Mouse (Mus musculus): ENCODE measurements at regions not wholly inside any gene's neighbourhood (a gene's known extent, or its start where the extent isn't known, plus 50 kb on each side); places are given as distances from the start of the nearest gene placed in this dataset.
A peak's percentile ranks its signal among the peaks of the same experiment; 100 is the strongest.

DNA sequence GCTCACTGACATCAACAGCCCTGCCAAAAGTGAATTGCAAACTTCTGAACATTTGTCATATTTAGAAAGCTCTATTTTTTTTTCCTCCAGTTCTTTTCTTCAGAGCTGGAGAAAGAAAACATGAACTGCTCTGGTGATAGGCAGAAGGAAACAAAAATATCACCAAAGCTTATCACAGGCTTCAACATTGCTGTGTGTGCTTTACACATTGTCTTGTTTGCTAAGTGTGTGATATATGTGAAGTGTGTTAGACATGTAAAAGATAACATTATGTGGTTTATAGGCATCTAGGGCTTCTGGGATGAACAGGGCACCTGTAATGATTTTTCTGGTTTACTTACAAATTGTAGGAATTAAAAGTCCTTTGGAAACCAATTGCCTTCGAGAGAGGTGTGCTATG, 229.8 kb upstream of the Nrip1 start:
- Histone ChIP-seq H3K4me2 (ENCODE audit: low read length) (no peak overlapping the region), H3K9ac (ENCODE audit: low read depth, low read length) (no peak overlapping the region), H3K27me3 (ENCODE audit: insufficient read depth, low read length) (no peaks in the 10 kb centered on the region), H3K4me3 (replicated peaks; ENCODE audit: low read depth, low read length) (no peak overlapping the region), H3K4me1 (replicated peaks; ENCODE audit: insufficient read depth, low read length) (no peaks in the 10 kb centered on the region), H3K36me3 (ENCODE audit: insufficient read depth, low read length) (no peaks in the 10 kb centered on the region), H3K9me3 (replicated peaks; ENCODE audit: low read length) (no peaks in the 10 kb centered on the region), H3K27ac (no peak overlapping the region)
- DNase-seq (ENCODE audit: low spot score) (no peak), ATAC-seq (replicated peaks; ENCODE audit: low FRiP score, low read depth) (no peak)
- TF ChIP-seq CTCF (IDR thresholded peaks at IDR 0.05; ENCODE audit: low read depth) = no peak
- 66% methylated on average over 1 of the region's 1 CpGs for WGBS

DNA sequence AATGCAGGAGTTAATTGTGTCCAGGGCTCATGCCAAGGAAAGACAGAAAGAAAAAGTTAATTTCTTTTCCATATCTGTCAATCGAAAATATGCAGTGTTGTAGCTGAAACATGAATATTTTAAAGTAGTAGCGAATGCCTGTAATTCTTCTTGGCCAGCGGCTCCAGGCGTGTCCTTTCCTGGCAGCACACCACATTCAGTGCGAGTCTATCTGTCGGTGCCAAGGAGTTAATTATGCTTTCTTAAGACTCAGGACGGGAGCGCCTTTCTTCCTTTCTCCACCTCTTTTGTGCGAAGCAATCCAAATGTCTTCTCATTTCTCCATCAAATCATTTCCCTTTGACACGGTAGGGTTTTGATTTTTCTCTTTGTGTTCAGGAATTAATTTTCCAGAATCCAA, 226.5 kb upstream of the Nrip1 start:
- Histone ChIP-seq H3K36me3 (ENCODE audit: insufficient read depth, low read length) (no peaks in the 10 kb centered on the region), H3K9me3 (replicated peaks; ENCODE audit: low read length) (no peaks in the 10 kb centered on the region), H3K4me3 (replicated peaks; ENCODE audit: low read depth, low read length) (no peak overlapping the region), H3K27ac (no peak overlapping the region), H3K27me3 (ENCODE audit: insufficient read depth, low read length) (no peaks in the 10 kb centered on the region), H3K4me2 (ENCODE audit: low read length) (no peak overlapping the region), H3K9ac (ENCODE audit: low read depth, low read length) (no peak overlapping the region), H3K4me1 (replicated peaks; ENCODE audit: insufficient read depth, low read length) (no peaks in the 10 kb centered on the region)
- WGBS = 62% methylated on average over 10 of the region's 10 CpGs
- TF ChIP-seq CTCF (IDR thresholded peaks at IDR 0.05; ENCODE audit: low read depth) = no peak
- DNase-seq (ENCODE audit: low spot score) = no peak
- ATAC-seq (replicated peaks; ENCODE audit: low FRiP score, low read depth) = no peak

DNA sequence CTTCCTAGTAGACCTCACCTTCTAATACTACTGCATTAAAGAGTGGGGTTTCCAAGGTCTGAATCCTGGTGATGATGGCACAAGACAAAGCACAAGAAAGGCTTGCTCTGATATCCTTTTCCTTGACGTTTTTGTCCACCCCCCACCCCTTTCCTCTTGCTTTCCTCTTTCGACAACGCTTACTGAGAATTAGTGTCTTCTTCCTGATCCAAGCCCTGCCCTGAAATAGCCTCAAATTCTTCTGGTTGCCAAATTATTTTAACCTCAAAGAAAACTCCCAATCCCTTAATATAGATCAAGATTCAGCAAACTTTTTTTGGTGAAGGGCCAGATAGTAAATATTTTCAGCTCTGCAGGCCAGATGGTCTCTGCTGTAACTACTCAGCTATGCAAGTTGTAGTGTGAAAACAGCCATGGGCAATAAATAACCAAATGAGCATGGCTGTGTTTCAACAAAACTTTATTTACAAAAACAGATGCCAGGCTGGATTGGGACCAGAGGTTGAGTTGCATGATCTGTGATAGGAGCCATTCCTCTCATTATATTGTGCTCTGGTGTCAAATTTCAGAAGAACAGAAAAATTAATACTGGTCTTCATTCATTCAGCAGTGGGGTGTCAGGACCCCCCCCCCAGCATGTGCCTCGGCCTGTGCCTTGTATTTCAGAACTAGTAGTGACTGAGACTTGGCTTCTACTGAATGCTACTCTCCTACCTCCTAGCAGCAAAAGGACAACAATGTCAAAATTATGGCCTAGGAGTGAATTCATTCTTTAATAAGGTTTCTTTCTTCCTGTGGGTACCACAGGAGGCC, 218.5 kb upstream of the Nrip1 start:
- Histone ChIP-seq H3K4me1 (replicated peaks; ENCODE audit: insufficient read depth, low read length) (no peaks in the 10 kb centered on the region), H3K4me2 (ENCODE audit: low read length) (no peak overlapping the region), H3K9me3 (replicated peaks; ENCODE audit: low read length) (no peaks in the 10 kb centered on the region), H3K36me3 (ENCODE audit: insufficient read depth, low read length) (no peaks in the 10 kb centered on the region), H3K9ac (ENCODE audit: low read depth, low read length) (no peak overlapping the region), H3K27ac (no peak overlapping the region), H3K4me3 (replicated peaks; ENCODE audit: low read depth, low read length) (no peak overlapping the region), H3K27me3 (ENCODE audit: insufficient read depth, low read length) (no peaks in the 10 kb centered on the region)
- TF ChIP-seq CTCF (IDR thresholded peaks at IDR 0.05; ENCODE audit: low read depth) = no peak
- 35% methylated on average over 4 of the region's 4 CpGs for WGBS
- ATAC-seq (replicated peaks; ENCODE audit: low FRiP score, low read depth) (no peak), DNase-seq (ENCODE audit: low spot score) (peak; percentile 83)

DNA sequence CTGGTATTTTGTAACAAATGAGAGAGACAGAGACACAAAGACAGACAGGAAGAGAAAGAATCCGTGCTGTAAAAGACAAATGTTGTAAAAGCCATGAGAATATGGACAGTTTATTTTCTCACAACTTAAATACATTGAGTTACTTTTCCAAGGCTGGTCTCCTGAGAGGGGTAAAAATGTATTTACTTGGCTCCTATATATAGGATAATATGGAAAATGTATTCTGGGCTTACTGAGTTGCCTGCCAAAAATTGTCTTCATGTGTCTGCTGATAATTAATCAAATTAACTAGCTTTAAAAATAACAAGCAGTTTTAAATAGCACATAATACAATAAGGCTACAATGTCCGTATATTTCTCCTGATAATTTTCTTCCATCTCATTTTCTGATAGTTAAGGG, 216.2 kb upstream of the Nrip1 start:
- WGBS = 49% methylated on average over 2 of the region's 2 CpGs
- ATAC-seq (replicated peaks; ENCODE audit: low FRiP score, low read depth) (no peak), DNase-seq (ENCODE audit: low spot score) (peak; percentile 18)
- Histone ChIP-seq H3K27ac (no peak overlapping the region), H3K9ac (ENCODE audit: low read depth, low read length) (no peak overlapping the region), H3K4me1 (replicated peaks; ENCODE audit: insufficient read depth, low read length) (no peaks in the 10 kb centered on the region), H3K4me2 (ENCODE audit: low read length) (no peak overlapping the region), H3K9me3 (replicated peaks; ENCODE audit: low read length) (no peaks in the 10 kb centered on the region), H3K4me3 (replicated peaks; ENCODE audit: low read depth, low read length) (no peak overlapping the region), H3K27me3 (ENCODE audit: insufficient read depth, low read length) (no peaks in the 10 kb centered on the region), H3K36me3 (ENCODE audit: insufficient read depth, low read length) (no peaks in the 10 kb centered on the region)
- no peak for TF ChIP-seq CTCF (IDR thresholded peaks at IDR 0.05; ENCODE audit: low read depth)

DNA sequence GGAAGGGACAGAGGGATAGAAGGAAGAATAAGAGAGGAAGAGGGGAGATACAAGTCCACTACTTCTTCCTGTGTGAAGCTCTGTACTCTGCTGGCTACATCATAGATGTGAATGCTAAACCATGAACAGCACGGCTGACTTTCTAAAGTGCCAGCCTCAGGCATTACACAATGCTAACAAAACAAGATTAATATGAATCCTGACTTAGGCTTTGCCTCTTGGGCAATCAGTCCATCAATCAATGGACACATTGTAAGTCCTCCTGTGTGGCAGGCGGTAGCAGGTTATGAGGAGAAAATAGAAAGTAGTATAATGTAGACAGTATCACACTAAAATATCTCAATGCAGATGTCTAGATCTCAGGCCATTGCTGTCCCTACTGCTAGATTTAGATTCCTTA, 203.6 kb upstream of the Nrip1 start:
- Histone ChIP-seq H3K36me3 (ENCODE audit: insufficient read depth, low read length) (no peaks in the 10 kb centered on the region), H3K27me3 (ENCODE audit: insufficient read depth, low read length) (no peaks in the 10 kb centered on the region), H3K9ac (ENCODE audit: low read depth, low read length) (no peak overlapping the region), H3K9me3 (replicated peaks; ENCODE audit: low read length) (no peaks in the 10 kb centered on the region), H3K4me1 (replicated peaks; ENCODE audit: insufficient read depth, low read length) (no peaks in the 10 kb centered on the region), H3K4me2 (ENCODE audit: low read length) (no peak overlapping the region), H3K27ac (no peak overlapping the region), H3K4me3 (replicated peaks; ENCODE audit: low read depth, low read length) (no peak overlapping the region)
- WGBS = 82% methylated on average over 2 of the region's 2 CpGs
- no peak for ATAC-seq (replicated peaks; ENCODE audit: low FRiP score, low read depth)
- DNase-seq (ENCODE audit: low spot score) = no peak
- TF ChIP-seq CTCF (IDR thresholded peaks at IDR 0.05; ENCODE audit: low read depth) = no peak

DNA sequence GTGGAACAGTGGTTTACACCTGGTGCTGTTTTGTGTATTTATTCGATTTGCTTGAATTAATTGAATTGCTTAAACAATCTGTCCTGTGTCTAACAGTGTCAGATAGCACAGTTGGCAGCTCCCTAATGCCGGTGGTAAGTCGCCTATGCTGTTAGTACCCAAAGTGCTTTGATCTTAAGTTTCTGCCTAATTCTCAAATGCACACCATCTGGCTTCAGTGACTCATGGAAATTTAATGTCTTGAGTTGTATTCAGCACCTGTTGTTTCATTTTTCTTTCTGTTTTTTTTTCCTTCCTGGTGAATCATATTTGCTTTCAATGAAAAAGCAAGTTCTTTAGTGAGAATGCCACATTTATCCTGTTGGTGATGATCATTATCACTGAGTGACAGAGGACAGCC, 201.7 kb upstream of the Nrip1 start:
- H3K27me3 ChIP-seq (ENCODE audit: insufficient read depth, low read length) = no peaks in the 10 kb centered on the region
- no peak overlapping the region for H3K9ac ChIP-seq (ENCODE audit: low read depth, low read length)
- 50% methylated on average over 3 of the region's 3 CpGs for WGBS
- H3K36me3 ChIP-seq (ENCODE audit: insufficient read depth, low read length) = no peaks in the 10 kb centered on the region
- no peak for TF ChIP-seq CTCF (IDR thresholded peaks at IDR 0.05; ENCODE audit: low read depth)
- H3K4me3 ChIP-seq (replicated peaks; ENCODE audit: low read depth, low read length) = no peak overlapping the region
- no peak overlapping the region for H3K27ac ChIP-seq
- H3K4me1 ChIP-seq (replicated peaks; ENCODE audit: insufficient read depth, low read length) = no peaks in the 10 kb centered on the region
- no peak overlapping the region for H3K4me2 ChIP-seq (ENCODE audit: low read length)
- no peak for ATAC-seq (replicated peaks; ENCODE audit: low FRiP score, low read depth)
- no peaks in the 10 kb centered on the region for H3K9me3 ChIP-seq (replicated peaks; ENCODE audit: low read length)
- no peak for DNase-seq (ENCODE audit: low spot score)

DNA sequence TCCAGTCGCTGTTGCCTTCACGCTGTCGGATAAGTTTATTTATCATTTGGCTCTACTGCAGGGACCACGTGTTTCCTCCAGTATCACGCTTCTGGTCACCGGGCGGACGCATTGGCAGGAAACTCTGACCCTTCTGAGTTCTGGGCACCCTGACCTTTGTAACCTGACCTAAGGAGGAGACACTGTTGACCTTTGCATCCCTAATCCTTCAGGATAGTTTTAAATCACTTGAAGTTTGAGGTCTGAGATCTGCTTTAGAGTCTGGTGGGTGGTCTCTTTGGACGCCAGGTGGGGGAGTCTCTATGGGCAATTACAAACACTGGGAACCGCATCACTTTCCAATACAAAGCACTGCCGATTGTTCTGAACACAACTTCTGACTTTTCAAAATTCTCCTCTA, 192.6 kb upstream of the Nrip1 start:
- peak; percentile 18 for DNase-seq (ENCODE audit: low spot score)
- Histone ChIP-seq H3K4me3 (replicated peaks; ENCODE audit: low read depth, low read length) (no peak overlapping the region), H3K36me3 (ENCODE audit: insufficient read depth, low read length) (no peaks in the 10 kb centered on the region), H3K27ac (no peak overlapping the region), H3K9me3 (replicated peaks; ENCODE audit: low read length) (no peaks in the 10 kb centered on the region), H3K27me3 (ENCODE audit: insufficient read depth, low read length) (no peaks in the 10 kb centered on the region), H3K9ac (ENCODE audit: low read depth, low read length) (no peak overlapping the region), H3K4me1 (replicated peaks; ENCODE audit: insufficient read depth, low read length) (no peaks in the 10 kb centered on the region), H3K4me2 (ENCODE audit: low read length) (no peak overlapping the region)
- 11% methylated on average over 11 of the region's 11 CpGs for WGBS
- no peak for TF ChIP-seq CTCF (IDR thresholded peaks at IDR 0.05; ENCODE audit: low read depth)
- ATAC-seq (replicated peaks; ENCODE audit: low FRiP score, low read depth) = no peak

Data from kidney, postnatal 0 days (tissue).